Mouse (Mus musculus): ENCODE measurements at regions not wholly inside any gene's neighbourhood (a gene's known extent, or its start where the extent isn't known, plus 50 kb on each side); places are given as distances from the start of the nearest gene placed in this dataset.

DNA sequence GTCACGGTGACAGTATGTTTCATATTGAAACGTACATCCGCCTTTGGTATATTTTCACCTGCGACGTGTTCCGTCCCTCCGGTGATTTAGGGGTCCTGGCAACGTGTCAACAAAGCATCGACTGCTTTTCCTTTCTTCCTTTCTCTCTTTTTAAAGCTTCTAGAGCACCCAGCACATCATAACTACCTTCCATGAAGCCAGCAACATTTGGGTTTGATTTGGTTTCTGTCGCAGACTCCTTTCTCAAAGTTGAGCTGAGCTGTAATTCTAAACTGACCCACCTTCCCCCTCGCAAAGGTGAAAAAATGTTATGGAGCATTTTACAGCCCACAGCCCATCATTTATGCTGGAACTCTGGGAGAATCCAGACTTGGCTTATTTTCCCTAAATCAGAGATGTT is 1605.4 kb upstream of the Gulo start:
- WGBS, result 65% methylated on average over 11 of the region's 11 CpGs
- ATAC-seq, result no peak

GRCm38 (mm10) chr14:67613691-67614090 is 1604.7 kb upstream of the Gulo start:
- no peak overlapping the region for H3K27ac ChIP-seq (ENCODE audit: low read length)
- ATAC-seq, result no peak
- no peaks in the 10 kb centered on the region for H3K36me3 ChIP-seq (ENCODE audit: insufficient read depth, low read length)
- 66% methylated on average over 13 of the region's 13 CpGs for WGBS
- peak overlapping the region; percentile 23; the same call in 1 of the 2 replicates for H3K4me3 ChIP-seq (ENCODE audit: low read depth, low read length)
- H3K4me2 ChIP-seq (replicated peaks; ENCODE audit: low read depth, low read length), result peak overlapping the region; percentile 47
- no peaks in the 10 kb centered on the region for H3K27me3 ChIP-seq (replicated peaks; ENCODE audit: insufficient read depth, low read length)
- no peak for DNase-seq (ENCODE audit: low spot score)
- H3K9me3 ChIP-seq (ENCODE audit: low read length), result no peaks in the 10 kb centered on the region
- no peaks in the 10 kb centered on the region for H3K4me1 ChIP-seq (ENCODE audit: insufficient read depth, low read depth, low read length)
- H3K9ac ChIP-seq (replicated peaks; ENCODE audit: low read depth), result no peak overlapping the region
- no peak for TF ChIP-seq CTCF (IDR thresholded peaks at IDR 0.05)
- no peak for TF ChIP-seq EP300 (IDR thresholded peaks at IDR 0.05)

More for the DNA sequence above, 1605.4 kb upstream of the Gulo start:
- no peak overlapping the region for H3K27ac ChIP-seq (ENCODE audit: low read length)
- H3K4me1 ChIP-seq (ENCODE audit: insufficient read depth, low read depth, low read length), result no peaks in the 10 kb centered on the region
- no peak overlapping the region for H3K4me2 ChIP-seq (replicated peaks; ENCODE audit: low read depth, low read length)
- no peak for DNase-seq (ENCODE audit: low spot score)
- no peaks in the 10 kb centered on the region for H3K27me3 ChIP-seq (replicated peaks; ENCODE audit: insufficient read depth, low read length)
- TF ChIP-seq EP300 (IDR thresholded peaks at IDR 0.05), result no peak
- no peak for TF ChIP-seq CTCF (IDR thresholded peaks at IDR 0.05)
- H3K9me3 ChIP-seq (ENCODE audit: low read length), result no peaks in the 10 kb centered on the region
- H3K4me3 ChIP-seq (ENCODE audit: low read depth, low read length), result no peak overlapping the region
- no peak overlapping the region for H3K9ac ChIP-seq (replicated peaks; ENCODE audit: low read depth)
- H3K36me3 ChIP-seq (ENCODE audit: insufficient read depth, low read length), result no peaks in the 10 kb centered on the region

DNA sequence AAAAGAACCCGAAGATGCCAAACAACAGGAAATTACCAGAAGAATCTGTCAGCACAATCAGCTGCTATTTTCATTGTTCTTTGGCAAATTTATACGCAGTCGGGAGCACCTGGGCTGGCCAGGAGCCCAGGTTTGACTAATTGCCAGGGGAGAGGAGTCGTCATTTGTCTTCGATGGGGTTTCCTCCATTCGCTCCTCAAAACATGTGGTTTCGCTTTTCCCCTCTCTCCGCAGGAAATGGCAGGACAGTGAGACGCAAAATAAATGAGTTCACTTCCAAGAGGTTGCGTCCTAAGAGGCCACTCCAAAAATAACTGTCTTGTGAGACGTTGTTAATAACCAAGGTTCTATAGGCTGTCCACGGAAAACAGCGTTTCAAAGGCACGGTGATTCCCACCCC is 1604.2 kb upstream of the Gulo start:
- WGBS, result 10% methylated on average over 14 of the region's 14 CpGs
- DNase-seq (ENCODE audit: low spot score) (peak; percentile 12), ATAC-seq (no peak)
- TF ChIP-seq EP300 (IDR thresholded peaks at IDR 0.05) (no peak), CTCF (IDR thresholded peaks at IDR 0.05) (no peak)
- Histone ChIP-seq H3K9ac (replicated peaks; ENCODE audit: low read depth) (no peak overlapping the region), H3K36me3 (ENCODE audit: insufficient read depth, low read length) (no peaks in the 10 kb centered on the region), H3K4me3 (ENCODE audit: low read depth, low read length) (peak overlapping the region; percentile 23), H3K27ac (ENCODE audit: low read length) (no peak overlapping the region), H3K4me1 (ENCODE audit: insufficient read depth, low read depth, low read length) (no peaks in the 10 kb centered on the region), H3K9me3 (ENCODE audit: low read length) (no peaks in the 10 kb centered on the region), H3K4me2 (replicated peaks; ENCODE audit: low read depth, low read length) (peak overlapping the region; percentile 47), H3K27me3 (replicated peaks; ENCODE audit: insufficient read depth, low read length) (no peaks in the 10 kb centered on the region)

- Histone ChIP-seq H3K4me2 (replicated peaks; ENCODE audit: low read depth, low read length) (no peak overlapping the region), H3K27ac (ENCODE audit: low read length) (no peak overlapping the region), H3K4me1 (ENCODE audit: insufficient read depth, low read depth, low read length) (no peaks in the 10 kb centered on the region; the same call in 1 of the 2 replicates), H3K36me3 (ENCODE audit: insufficient read depth, low read length) (no peaks in the 10 kb centered on the region), H3K9me3 (ENCODE audit: low read length) (no peaks in the 10 kb centered on the region), H3K27me3 (replicated peaks; ENCODE audit: insufficient read depth, low read length) (no peaks in the 10 kb centered on the region), H3K4me3 (ENCODE audit: low read depth, low read length) (no peak overlapping the region), H3K9ac (replicated peaks; ENCODE audit: low read depth) (no peak overlapping the region)
- WGBS, result 27% methylated on average over 4 of the region's 4 CpGs
- TF ChIP-seq EP300 (IDR thresholded peaks at IDR 0.05), result no peak
- TF ChIP-seq CTCF (IDR thresholded peaks at IDR 0.05), result no peak
- DNase-seq (ENCODE audit: low spot score) (no peak), ATAC-seq (no peak)
These were observed 1603.5 kb upstream of the Gulo start for GRCm38 (mm10) chr14:67612471-67612870.

- H3K9ac ChIP-seq (replicated peaks; ENCODE audit: low read depth), result no peak overlapping the region
- peak; percentile 69 for DNase-seq (ENCODE audit: low spot score)
- no peaks in the 10 kb centered on the region for H3K9me3 ChIP-seq (ENCODE audit: low read length)
- no peak for TF ChIP-seq EP300 (IDR thresholded peaks at IDR 0.05)
- TF ChIP-seq CTCF (IDR thresholded peaks at IDR 0.05), result no peak
- no peaks in the 10 kb centered on the region; the same call in 1 of the 2 replicates for H3K4me1 ChIP-seq (ENCODE audit: insufficient read depth, low read depth, low read length)
- no peak overlapping the region for H3K4me3 ChIP-seq (ENCODE audit: low read depth, low read length)
- H3K4me2 ChIP-seq (replicated peaks; ENCODE audit: low read depth, low read length), result peak overlapping the region; percentile 38
- ATAC-seq, result peak; percentile 62
- H3K27ac ChIP-seq (ENCODE audit: low read length), result no peak overlapping the region
- no peaks in the 10 kb centered on the region for H3K27me3 ChIP-seq (replicated peaks; ENCODE audit: insufficient read depth, low read length)
- WGBS, result 26% methylated on average over 20 of the region's 20 CpGs
- H3K36me3 ChIP-seq (ENCODE audit: insufficient read depth, low read length), result no peaks in the 10 kb centered on the region
These were observed 1599.3 kb upstream of the Gulo start for GRCm38 (mm10) chr14:67608262-67608661.

DNA sequence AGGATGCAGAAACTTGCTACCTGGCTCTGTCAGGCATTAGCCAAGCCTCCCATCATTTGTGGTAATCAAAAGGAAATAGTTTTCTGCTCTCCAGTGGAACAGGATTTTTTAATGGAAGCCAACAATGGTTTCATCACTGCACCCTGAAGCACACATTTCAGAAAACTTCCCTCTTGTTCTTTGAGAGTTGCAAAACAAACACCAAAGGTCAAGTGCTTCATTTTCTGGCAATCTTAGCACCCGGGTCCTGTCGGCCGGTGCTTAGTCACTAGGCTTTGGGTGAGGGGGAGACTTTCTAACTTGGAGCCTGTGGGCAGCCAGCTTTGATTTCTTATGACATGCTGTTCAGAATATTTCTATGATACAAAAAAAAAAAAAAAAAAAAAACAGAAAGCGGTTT is 1594.0 kb upstream of the Gulo start:
- Histone ChIP-seq H3K4me2 (replicated peaks; ENCODE audit: low read depth, low read length) (no peak overlapping the region), H3K36me3 (ENCODE audit: insufficient read depth, low read length) (no peaks in the 10 kb centered on the region), H3K4me3 (ENCODE audit: low read depth, low read length) (no peak overlapping the region), H3K27ac (ENCODE audit: low read length) (no peak overlapping the region), H3K4me1 (ENCODE audit: insufficient read depth, low read depth, low read length) (no peaks in the 10 kb centered on the region; the same call in 1 of the 2 replicates), H3K27me3 (replicated peaks; ENCODE audit: insufficient read depth, low read length) (no peaks in the 10 kb centered on the region), H3K9ac (replicated peaks; ENCODE audit: low read depth) (no peak overlapping the region), H3K9me3 (ENCODE audit: low read length) (no peaks in the 10 kb centered on the region)
- TF ChIP-seq EP300 (IDR thresholded peaks at IDR 0.05), result peak; percentile 81
- TF ChIP-seq CTCF (IDR thresholded peaks at IDR 0.05), result no peak
- WGBS, result 34% methylated on average over 4 of the region's 4 CpGs
- ATAC-seq (peak; percentile 57), DNase-seq (ENCODE audit: low spot score) (peak; percentile 82)

GRCm38 (mm10) chr14:67599734-67600133 is 1590.7 kb upstream of the Gulo start:
- no peaks in the 10 kb centered on the region for H3K36me3 ChIP-seq (ENCODE audit: insufficient read depth, low read length)
- H3K27me3 ChIP-seq (replicated peaks; ENCODE audit: insufficient read depth, low read length), result no peaks in the 10 kb centered on the region
- TF ChIP-seq CTCF (IDR thresholded peaks at IDR 0.05), result peak; percentile 84
- TF ChIP-seq EP300 (IDR thresholded peaks at IDR 0.05), result no peak
- no peak overlapping the region for H3K4me3 ChIP-seq (ENCODE audit: low read depth, low read length)
- no peaks in the 10 kb centered on the region for H3K4me1 ChIP-seq (ENCODE audit: insufficient read depth, low read depth, low read length)
- no peak overlapping the region for H3K9ac ChIP-seq (replicated peaks; ENCODE audit: low read depth)
- no peak overlapping the region for H3K4me2 ChIP-seq (replicated peaks; ENCODE audit: low read depth, low read length)
- no peak overlapping the region for H3K27ac ChIP-seq (ENCODE audit: low read length)
- peak; percentile 26 for DNase-seq (ENCODE audit: low spot score)
- WGBS, result 29% methylated on average over 4 of the region's 4 CpGs
- no peak for ATAC-seq
- H3K9me3 ChIP-seq (ENCODE audit: low read length), result no peaks in the 10 kb centered on the region

Measured in lung, postnatal 0 days (tissue).